Mouse (Mus musculus) embryonic fibroblast, embryonic 13.5 days (primary cell): Measurements from ENCODE around the gene Dhrs7b.
"Not testable (repeated sequence)": the region's sequence is repeated elsewhere in the genome, so short reads cannot be mapped to it uniquely, and the experiment has no call there.

Source experiments
- CTCF ChIP-seq: IDR thresholded peaks from 2 replicates; pipeline ENCODE4 v1.5.1; 2011; ENCODE audit warnings: mild to moderate bottlenecking, control low read depth, low read length, moderate library complexity, borderline replicate concordance; ENCODE audit not compliant: insufficient read depth
- POLR2A ChIP-seq: IDR thresholded peaks from 2 replicates; pipeline ENCODE4 v1.6.1; 2011; ENCODE audit warnings: low read depth, mild to moderate bottlenecking, control low read depth, low read length, moderate library complexity

DNA sequence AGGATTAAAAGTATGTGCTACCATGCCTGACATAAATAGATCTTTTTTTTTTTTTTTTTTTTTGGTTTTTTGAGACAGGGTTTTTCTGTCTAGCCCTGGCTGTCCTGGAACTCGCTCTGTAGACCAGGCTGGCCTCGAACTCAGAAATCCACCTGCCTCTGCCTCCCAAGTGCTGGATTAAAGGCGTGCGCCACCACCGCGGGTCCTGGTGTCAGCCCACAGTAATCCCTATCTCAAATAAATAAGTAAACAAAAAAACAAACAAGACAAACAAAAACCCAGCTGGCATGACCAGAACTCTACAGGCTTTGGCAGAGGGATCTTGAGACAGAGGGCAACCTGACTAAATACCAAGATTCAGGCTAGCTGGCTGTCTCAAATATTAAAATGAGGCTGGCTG lies 18.8 kb upstream of the Dhrs7b start, which contains the start of gene Shmt1:
- TF ChIP-seq CTCF, POLR2A: not testable (repeated sequence)
